Mouse (Mus musculus): Measurements from ENCODE around the gene Chst13. TPM values are rescaled to one million over a fixed set of nuclear protein-coding genes. Genes with fewer than 3 reads are reported as not detected.

Gene Chst13
- total RNA-seq, 4 experiments from 2014 or later = not detected

GRCm38 (mm10) chr6:90320429-90320828 is 4.6 kb downstream of the Chst13 start:
- DNase-seq (ENCODE audit: low spot score in 2 of 2) = no peak

- DNase-seq (ENCODE audit: low spot score in 2 of 2) = no peak
Measured at GRCm38 (mm10) chr6:90319475-90320191, 5.4 kb downstream of the Chst13 start.

- no peak for DNase-seq (ENCODE audit: low spot score in 2 of 2)
Measured at GRCm38 (mm10) chr6:90319019-90319418, 6.0 kb downstream of the Chst13 start.

GRCm38 (mm10) chr6:90317510-90318258 is 7.3 kb downstream of the Chst13 start:
- DNase-seq (ENCODE audit: low spot score in 2 of 2) = no peak

GRCm38 (mm10) chr6:90315961-90316360 is 9.0 kb downstream of the Chst13 start:
- DNase-seq (ENCODE audit: low spot score in 2 of 2) = no peak

GRCm38 (mm10) chr6:90308839-90309778 is 15.9 kb downstream of the Chst13 start:
- DNase-seq (ENCODE audit: low spot score in 2 of 2) = no peak

- no peak for DNase-seq (ENCODE audit: low spot score in 2 of 2)
Measured at GRCm38 (mm10) chr6:90306315-90306975, 18.5 kb downstream of the Chst13 start.

GRCm38 (mm10) chr6:90300919-90301318 is 24.1 kb downstream of the Chst13 start, which contains the start of gene BC048671:
Gene BC048671 (plus strand): TSS chr6:90301219.
- no peak for DNase-seq (ENCODE audit: low spot score in 2 of 2)

- DNase-seq (ENCODE audit: low spot score in 2 of 2) = no peak
Measured at GRCm38 (mm10) chr6:90288265-90288664, 36.7 kb downstream of the Chst13 start.

Other genes starting within 250 kb of the Chst13 start
- not detected for gene Vmn1r49, start 246.7 kb downstream of the Chst13 start, total RNA-seq (2022)
- not detected for gene Vmn1r50, start 223.8 kb downstream of the Chst13 start, total RNA-seq (2022)
- gene Vmn1r51, start 202.6 kb downstream of the Chst13 start, total RNA-seq (2022) = not detected
- not detected for gene Vmn1r52, start 150.4 kb downstream of the Chst13 start, total RNA-seq (2022)
- not detected for gene V1ra8, start 122.4 kb downstream of the Chst13 start, total RNA-seq (2022)
- gene Vmn1r53, start 100.7 kb downstream of the Chst13 start, total RNA-seq (2022) = not detected
- gene Vmn1r54, start 78.9 kb downstream of the Chst13 start, total RNA-seq (2022) = not detected
- not detected for gene BC048671, start 24.0 kb downstream of the Chst13 start, total RNA-seq (2022)
- under 1 TPM in 1 of 4 experiments, not detected in 3; 0.11 TPM for gene Uroc1, start 8.1 kb upstream of the Chst13 start, total RNA-seq (2022)
- 10 to 100 TPM; 11.6 to 14.2 (median 12.1) TPM for gene Zxdc, start 44.3 kb upstream of the Chst13 start, total RNA-seq (2022)
- gene Cfap100, start 103.6 kb upstream of the Chst13 start, total RNA-seq (2022) = under 1 TPM in 1 of 4 experiments, not detected in 3; 0.56 TPM
- gene Klf15, start 137.4 kb upstream of the Chst13 start, total RNA-seq (2022) = 10 to 100 TPM; 26.7 to 83.2 (median 44.3) TPM
- 1 to 10 TPM; 2.4 to 5.5 (median 4.0) TPM for gene Aldh1l1, start 161.2 kb upstream of the Chst13 start, total RNA-seq (2022)

Measured in gastrocnemius, adult 8-10 months (tissue).